Mouse (Mus musculus): Measurements from ENCODE around the gene Nudt13.

Gene Nudt13

GRCm38 (mm10) chr14:20340866-20341265 lies 46.4 kb downstream of the Nudt13 start:
- DNase-seq = peak in 1 of 2 experiments; percentile 23

- no peak for DNase-seq
Observed at GRCm38 (mm10) chr14:20345885-20346284, 51.4 kb downstream of the Nudt13 start.

GRCm38 (mm10) chr14:20347441-20347990 lies 53.0 kb downstream of the Nudt13 start:
- DNase-seq = peak in 1 of 2 experiments; percentile 1

- DNase-seq = peak; percentile 93 to 95
Observed at GRCm38 (mm10) chr14:20347991-20348541, 53.6 kb downstream of the Nudt13 start, which contains the start of the genes Ecd and Fam149b. Gene Ecd (minus strand): TSS chr14:20348121. Gene Fam149b (plus strand): TSS chr14:20348162.

GRCm38 (mm10) chr14:20363230-20363629 lies 68.7 kb downstream of the Nudt13 start:
- DNase-seq = no peak
